Mouse (Mus musculus): ENCODE data around the gene Depdc1b.

Gene Depdc1b

DNA sequence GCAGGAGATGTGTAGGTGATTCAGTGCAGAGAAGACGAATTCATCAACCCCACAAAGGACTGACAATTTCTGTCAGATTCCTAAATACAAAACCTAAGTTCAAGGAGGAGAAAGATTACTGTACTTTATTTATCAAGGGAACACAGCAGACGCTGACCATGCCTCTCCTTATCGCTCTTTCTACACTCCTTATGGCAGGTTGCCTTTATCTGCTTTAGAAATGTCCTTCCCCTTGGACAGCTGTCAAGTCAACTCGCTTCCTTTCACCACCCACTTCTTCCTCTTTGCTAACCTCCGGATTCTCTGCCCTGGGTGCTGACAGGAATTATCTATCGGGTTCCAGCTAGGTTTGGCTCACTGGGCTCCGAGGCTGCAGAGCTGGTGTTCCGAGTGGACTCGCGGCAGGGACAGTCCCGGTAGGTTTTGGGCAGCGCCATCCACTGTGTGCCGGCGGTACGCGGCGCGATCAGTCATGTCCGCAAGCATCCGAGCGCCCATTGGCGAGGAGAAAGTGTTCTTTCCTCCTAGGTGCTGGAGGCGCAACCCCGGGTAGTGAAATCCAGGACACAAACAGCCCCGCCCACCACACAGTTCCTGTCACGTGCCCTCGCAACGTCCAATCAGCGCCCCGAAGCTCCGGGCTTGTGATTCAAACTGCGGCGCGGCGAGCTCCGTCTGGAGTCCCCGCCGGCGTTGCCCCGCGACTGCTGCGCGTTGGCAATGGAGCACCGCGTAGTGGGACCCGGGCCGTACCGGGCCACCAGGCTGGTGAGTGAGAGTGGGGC, at the start of gene Depdc1b:
Gene Depdc1b, plus strand, starts transcription at position 631 of the 785 bp plus-strand sequence.
- DNase-seq = peak; percentile 90 to 92

DNA sequence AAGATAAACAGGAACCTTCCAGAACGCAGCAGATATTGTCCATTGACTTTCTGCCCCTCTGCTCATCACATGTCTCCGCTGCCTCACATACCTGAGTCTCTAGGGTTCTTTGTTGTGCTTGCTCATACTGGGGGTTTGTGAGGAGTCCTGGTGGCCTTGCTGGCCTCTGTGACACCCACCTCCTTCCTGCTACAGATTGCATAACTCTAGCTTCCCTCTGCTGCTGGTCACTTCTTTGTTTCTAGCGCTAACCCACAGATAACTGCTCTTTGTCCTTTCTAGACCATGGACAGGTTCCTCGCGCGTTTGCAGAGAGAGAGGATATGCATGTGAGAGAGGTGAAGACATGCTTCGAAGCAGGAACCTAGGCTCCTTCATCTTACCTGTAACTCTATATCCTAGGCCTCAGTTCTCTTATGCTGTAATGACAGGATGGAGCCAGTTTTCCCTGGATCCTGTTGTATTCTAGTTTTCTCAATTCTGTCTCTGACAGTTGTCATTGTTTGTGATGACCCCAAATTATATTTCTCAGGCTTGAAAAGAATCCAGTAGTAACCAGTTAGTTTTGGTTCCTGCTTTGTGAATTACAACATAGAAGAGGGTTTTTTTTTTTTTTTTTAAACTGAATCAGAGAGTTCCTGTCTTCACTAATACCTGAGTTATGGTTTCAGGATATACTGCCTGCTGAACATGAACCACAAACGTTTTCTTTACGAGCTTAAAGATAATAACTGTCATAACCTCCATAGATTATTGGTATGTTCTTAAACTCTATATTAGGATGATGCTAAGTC, 48.1 kb upstream of the Depdc1b start:
- no peak for DNase-seq

DNA sequence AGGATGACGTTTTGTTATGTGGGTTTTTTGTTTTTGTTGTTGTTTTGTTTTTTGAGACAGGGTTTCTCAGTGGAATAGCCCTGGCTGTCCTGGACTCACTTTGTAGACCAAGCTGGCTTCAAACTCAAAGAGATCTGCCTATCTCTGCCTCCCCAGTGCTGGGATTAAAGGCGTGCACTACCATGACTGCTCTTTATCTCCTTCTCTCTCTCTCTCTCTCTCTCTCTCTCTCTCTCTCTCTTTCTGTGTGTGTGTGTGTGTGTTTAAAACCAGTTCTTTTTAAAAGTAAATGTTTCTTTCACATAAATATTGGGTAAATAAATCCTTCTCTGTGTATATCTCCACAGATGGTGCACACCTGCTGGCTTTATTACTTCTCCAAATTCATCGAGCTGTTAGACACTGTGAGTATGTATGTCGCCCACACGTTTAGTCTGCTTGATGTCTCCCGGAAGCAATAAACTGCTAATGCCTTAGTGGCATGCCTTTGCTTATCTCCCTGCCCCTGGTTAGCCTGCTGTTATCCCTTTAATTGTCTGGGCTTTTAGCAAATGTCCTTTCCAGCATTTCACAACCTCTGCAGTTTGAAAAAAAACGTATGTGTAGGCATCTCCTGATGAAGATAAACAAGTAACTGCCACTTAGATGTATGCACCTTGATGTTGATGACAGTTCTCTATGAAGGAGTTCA, 44.5 kb upstream of the Depdc1b start:
- DNase-seq = no peak

GRCm38 (mm10) chr13:108272332-108272731, 43.8 kb upstream of the Depdc1b start:
- DNase-seq = no peak

DNA sequence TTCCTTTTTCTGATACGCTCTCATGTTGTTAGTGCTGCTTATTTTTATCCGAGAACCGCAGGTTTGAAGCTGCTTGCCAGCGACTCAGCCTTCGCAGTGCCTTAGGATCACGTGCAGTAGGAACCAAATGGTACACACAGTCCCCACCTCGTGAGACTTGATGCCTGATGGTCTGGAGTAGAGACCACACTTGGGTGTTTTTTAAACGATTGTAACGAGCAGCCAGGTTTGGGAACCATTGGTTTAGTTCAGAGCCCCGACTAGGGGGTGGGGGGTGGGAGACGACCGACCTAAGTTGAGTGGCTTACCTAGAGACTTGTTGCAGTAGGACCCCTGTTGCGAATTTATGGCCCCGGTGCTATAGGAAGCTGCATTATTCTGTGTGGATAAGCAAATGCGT, 43.1 kb upstream of the Depdc1b start:
- no peak for DNase-seq

DNA sequence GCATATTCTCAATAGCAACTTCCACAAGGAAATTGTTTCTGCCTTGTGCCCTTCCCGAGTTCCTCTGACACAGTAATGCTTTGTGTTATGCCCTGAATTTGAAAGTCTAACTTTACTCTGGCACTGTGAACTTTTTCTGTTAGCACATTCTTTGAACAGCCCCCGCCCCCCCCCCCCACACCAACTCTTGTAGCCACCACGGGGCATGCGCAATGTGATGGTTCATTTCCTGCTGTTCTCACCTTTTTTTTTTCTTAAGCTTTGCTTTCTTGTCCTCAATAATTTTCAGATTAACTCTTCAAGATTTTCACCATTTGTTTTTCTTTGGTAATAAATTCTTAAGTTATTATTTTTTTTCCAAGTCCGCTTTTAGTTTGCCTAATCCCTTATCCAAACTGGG, 42.7 kb upstream of the Depdc1b start:
- DNase-seq = no peak

DNA sequence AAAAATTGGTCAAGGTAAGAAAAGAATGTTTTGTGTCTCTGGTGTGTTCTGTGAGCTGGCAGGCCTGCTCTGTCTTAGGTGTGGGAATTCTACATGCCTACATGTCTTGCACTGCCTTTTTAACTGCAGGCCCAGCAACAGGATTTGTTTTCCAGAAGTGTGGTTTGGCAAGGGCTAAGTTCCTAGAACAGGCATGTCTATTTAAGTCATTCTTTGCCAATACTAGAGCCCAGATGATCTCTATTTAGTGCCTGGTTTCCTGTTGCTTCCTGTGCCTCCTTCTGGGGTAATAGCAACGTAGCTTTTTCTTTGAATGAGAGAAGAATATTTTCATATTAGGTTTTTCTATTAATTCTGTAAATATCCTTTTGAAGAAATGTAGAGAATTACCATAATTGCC, 39.6 kb upstream of the Depdc1b start:
- DNase-seq = no peak

- DNase-seq = no peak
These were observed 38.8 kb upstream of the Depdc1b start for GRCm38 (mm10) chr13:108277320-108277719.

- no peak for DNase-seq
These were observed 37.5 kb upstream of the Depdc1b start for GRCm38 (mm10) chr13:108278592-108278991.

- no peak for DNase-seq
These were observed 31.8 kb upstream of the Depdc1b start for GRCm38 (mm10) chr13:108284312-108284711.

DNA sequence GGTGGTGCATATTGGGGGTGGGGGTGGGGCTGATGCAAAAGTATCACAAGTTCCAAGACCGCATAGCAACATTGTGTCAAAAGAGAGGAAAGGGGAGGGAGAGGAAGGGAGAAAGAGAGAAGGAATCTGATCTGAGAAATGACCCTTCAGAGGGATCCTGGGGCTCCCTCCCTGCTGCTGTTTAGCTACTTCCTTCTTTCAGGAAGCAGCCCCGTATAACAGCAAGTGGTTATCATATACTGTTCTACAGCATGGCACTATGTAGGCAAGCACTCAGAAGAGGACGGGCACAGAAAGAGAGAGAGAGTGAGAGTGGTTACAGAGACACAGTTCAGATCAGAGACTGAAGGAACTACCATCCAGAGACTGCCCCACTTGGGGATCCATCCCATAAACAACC, 28.2 kb upstream of the Depdc1b start:
- no peak for DNase-seq

- no peak for DNase-seq
These were observed 26.7 kb upstream of the Depdc1b start for GRCm38 (mm10) chr13:108289436-108289835.

DNA sequence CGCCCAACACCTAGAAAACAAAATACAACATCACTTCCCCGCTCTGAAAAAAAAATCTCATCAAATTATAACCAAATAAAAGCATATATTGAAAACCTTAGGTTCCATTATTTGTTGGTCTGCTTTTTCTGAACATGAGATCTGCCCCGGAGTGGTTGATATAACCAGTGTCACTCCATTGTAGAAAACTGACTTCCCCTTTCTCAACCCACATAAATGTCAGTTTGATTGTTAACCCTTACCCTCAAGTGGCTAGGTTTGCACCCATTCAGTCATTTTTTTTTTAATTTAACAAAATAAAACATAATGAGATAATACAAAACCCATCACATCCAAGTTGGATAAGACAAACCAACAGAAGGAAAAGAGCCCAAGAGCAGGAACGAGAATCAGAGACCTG, 25.8 kb upstream of the Depdc1b start:
- no peak for DNase-seq

DNA sequence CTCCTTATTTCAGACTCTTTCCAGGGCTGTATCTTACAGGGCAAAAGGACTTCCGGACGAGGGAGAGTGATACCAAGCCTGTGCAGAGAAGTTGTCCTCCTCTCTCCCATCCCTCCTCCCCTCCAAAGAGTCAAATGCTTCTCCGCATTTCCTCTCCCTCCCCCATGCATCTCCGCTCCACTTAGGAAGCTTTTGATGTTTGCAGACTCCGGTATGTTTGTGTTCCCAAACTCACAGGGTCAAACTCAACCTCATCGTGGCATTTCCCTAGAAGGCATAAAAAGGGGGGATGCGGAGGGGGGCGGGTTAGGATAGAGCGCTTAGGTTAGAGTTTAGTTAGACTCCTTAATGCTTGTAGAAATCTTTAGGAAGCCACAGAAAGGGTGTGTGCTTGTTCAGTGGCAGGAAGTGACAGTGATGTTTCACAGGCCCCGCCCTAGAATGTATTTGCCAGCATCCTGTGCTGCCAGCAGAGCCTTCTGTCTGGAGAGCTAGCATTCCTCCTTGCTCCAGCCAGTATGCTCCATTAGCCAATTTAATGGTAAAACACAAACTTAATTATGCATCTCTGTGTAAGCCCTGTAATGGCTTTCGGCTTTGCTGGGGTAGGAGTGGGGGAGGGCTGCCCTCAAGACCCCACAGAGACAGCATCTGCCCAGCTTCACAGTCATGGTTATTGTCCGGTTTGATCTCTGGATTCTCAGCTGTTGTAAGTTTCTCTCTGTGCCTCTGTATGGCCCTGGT, 18.6 kb upstream of the Depdc1b start:
- DNase-seq = peak; percentile 23 to 37

GRCm38 (mm10) chr13:108298241-108298640, 17.9 kb upstream of the Depdc1b start:
- no peak for DNase-seq

GRCm38 (mm10) chr13:108300346-108300950, 15.7 kb upstream of the Depdc1b start:
- no peak for DNase-seq

GRCm38 (mm10) chr13:108301411-108301810, 14.7 kb upstream of the Depdc1b start:
- no peak for DNase-seq

DNA sequence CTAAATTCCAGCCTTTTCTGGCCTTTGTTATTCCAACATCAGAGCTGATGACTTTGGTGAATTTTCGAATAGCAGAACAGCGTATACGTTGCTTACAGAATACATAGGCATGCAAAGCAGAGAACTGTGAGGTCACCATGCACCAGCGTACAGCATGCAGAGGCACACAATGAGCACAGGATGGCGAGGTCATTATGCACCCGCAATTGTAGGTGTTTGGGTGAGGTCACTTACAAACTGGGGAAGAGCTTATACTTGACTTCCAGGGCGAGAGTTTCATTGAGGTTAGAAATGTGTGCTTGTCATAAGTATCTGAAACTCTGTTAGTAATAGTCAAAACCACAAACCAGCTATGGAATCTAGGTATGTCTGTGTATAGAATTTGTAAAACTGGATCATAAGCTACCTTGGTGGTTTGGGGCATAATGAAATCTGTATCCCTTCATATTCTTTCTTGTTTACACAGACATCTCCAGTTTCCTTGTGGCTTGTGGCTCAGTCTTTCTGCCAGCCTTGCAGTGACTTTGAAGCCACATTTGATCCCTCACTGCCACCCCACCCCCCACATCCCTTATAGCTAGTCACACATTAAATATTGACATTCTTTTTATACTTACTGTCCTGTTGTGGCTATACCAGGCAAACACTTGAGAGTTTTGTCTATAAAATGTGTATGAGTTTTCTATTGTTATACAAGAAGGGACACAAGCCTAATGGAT, 13.0 kb upstream of the Depdc1b start:
- DNase-seq = no peak

DNA sequence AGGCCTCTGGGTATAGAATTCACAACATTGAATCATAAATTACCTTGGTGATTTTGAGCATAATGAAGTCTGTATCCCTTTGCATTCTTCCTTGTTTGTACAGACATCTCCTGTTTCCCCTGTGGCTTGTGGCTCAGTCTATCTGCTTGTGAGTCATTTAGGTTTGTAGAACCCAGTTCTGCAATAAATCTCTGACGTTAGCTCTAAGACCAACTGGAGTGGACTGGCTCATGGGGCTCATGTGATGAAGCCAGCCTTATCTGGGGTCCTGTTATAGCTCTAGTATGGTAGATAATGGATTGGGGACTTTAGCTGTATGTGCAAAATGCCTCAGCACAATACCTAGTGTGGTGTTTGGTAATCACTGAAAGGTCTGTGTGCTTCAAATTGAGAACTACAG, 12.3 kb upstream of the Depdc1b start:
- DNase-seq = no peak

DNA sequence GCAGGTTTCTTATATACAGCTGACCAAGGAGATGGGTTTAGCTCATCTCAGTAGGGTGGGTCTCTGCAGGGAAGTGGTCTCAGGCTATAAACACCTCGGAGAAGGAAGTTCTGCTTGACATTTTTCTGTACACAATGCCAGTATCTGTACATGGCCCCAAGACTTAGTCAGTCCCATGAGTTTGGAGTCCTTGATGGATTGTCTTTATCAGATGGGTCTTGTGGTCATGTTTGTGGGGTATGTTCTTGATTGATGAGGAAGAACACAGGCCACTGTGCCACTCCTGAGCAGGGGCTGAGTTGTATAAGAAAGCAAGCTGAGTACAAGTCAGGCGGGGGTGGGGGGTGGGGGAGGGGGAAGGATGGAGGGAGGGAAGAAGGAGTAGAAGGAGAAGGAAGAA, 11.5 kb upstream of the Depdc1b start:
- no peak for DNase-seq

DNA sequence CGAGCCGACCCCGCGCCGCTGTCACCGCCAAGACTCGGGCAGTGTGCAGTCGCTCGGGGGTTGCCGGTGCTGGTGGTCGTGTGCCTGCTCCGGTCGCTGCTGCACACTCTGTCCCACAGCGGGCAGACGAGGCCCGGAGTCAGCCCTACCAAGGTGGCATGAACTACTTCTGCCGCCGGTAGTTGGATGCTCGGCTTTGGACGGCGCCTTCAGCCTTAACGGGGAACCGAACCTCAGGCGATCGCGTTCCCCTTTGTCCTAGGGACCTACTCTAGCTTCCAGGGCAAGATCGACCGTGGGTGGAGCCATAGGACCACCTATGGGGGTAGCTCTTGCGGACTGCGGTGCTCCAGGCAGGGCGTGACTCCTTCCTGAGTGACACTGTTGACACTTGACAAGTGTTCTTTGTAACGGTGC, 363 bp downstream of the Depdc1b start:
- peak; percentile 41 to 43 for DNase-seq

- DNase-seq = no peak
These were observed 1.3 kb downstream of the Depdc1b start for GRCm38 (mm10) chr13:108317414-108317813.

All from B cell, adult 2 months (primary cell).